Mouse (Mus musculus): Measurements from ENCODE around the gene Mef2b. TPM values are rescaled to one million over a fixed set of nuclear protein-coding genes. Genes with fewer than 3 reads are reported as not detected.
A peak's percentile ranks its signal among the peaks of the same experiment; 100 is the strongest.

Gene Mef2b
- total and polyA plus RNA-seq, 2 experiments: 0.09 TPM; not detected in 1

GRCm38 (mm10) chr8:70181212-70181902, 41.8 kb downstream of the Mef2b start:
- H3K36me3 ChIP-seq (ENCODE audit: control insufficient read depth, insufficient read depth, low read length): no peaks in the 10 kb centered on the region; the same call in 1 of the 2 replicates
- 82% methylated on average over 16 of the region's 16 CpGs for WGBS
- H3K4me1 ChIP-seq (ENCODE audit: control insufficient read depth, insufficient read depth, low read length): no peaks in the 10 kb centered on the region
- H3K79me2 ChIP-seq (ENCODE audit: control insufficient read depth, insufficient read depth, low read length): 0 out of 2 replicates have a peak, but pooled peaks cover 5% of the 10 kb centered on the region
- no peak for TF ChIP-seq CTCF (IDR thresholded peaks at IDR 0.05; ENCODE audit: low read depth, low read length)
- no peak for TF ChIP-seq POLR2A (IDR thresholded peaks at IDR 0.05; ENCODE audit: extremely low read depth, insufficient read depth, low read length)
- no peaks in the 10 kb centered on the region for H3K27me3 ChIP-seq (ENCODE audit: control insufficient read depth, insufficient read depth, low read length)
- H3K9ac ChIP-seq (ENCODE audit: low read depth, low read length): no peak overlapping the region
- DNase-seq (ENCODE audit: extremely low read depth, low read depth, low spot score): no peak
- no peak overlapping the region for H3K27ac ChIP-seq (replicated peaks; ENCODE audit: insufficient read depth, low read depth, low read length)
- no peak overlapping the region for H3K4me3 ChIP-seq (ENCODE audit: insufficient read depth, low read depth, low read length)

- Histone ChIP-seq H3K27me3 (ENCODE audit: control insufficient read depth, insufficient read depth, low read length) (no peaks in the 10 kb centered on the region), H3K27ac (replicated peaks; ENCODE audit: insufficient read depth, low read depth, low read length) (no peak overlapping the region), H3K36me3 (ENCODE audit: control insufficient read depth, insufficient read depth, low read length) (no peaks in the 10 kb centered on the region; the same call in 1 of the 2 replicates), H3K79me2 (ENCODE audit: control insufficient read depth, insufficient read depth, low read length) (0 out of 2 replicates have a peak, but pooled peaks cover 2% of the 10 kb centered on the region), H3K4me3 (ENCODE audit: insufficient read depth, low read depth, low read length) (no peak overlapping the region), H3K9ac (ENCODE audit: low read depth, low read length) (no peak overlapping the region), H3K4me1 (ENCODE audit: control insufficient read depth, insufficient read depth, low read length) (no peaks in the 10 kb centered on the region)
- DNase-seq (ENCODE audit: extremely low read depth, low read depth, low spot score): no peak
- TF ChIP-seq POLR2A (IDR thresholded peaks at IDR 0.05; ENCODE audit: extremely low read depth, insufficient read depth, low read length) (no peak), CTCF (IDR thresholded peaks at IDR 0.05; ENCODE audit: low read depth, low read length) (no peak)
- WGBS: 44% methylated on average over 2 of the region's 2 CpGs
Observed at GRCm38 (mm10) chr8:70181903-70182252, 42.4 kb downstream of the Mef2b start.

- peaks cover under 1% of the 10 kb centered on the region; the same call in 1 of the 2 replicates for H3K4me1 ChIP-seq (ENCODE audit: control insufficient read depth, insufficient read depth, low read length)
- DNase-seq (ENCODE audit: extremely low read depth, low read depth, low spot score): no peak
- no peak overlapping the region for H3K4me3 ChIP-seq (ENCODE audit: insufficient read depth, low read depth, low read length)
- 79% methylated on average over 4 of the region's 4 CpGs for WGBS
- peaks cover 3% of the 10 kb centered on the region; the same call in 1 of the 2 replicates for H3K79me2 ChIP-seq (ENCODE audit: control insufficient read depth, insufficient read depth, low read length)
- H3K27me3 ChIP-seq (ENCODE audit: control insufficient read depth, insufficient read depth, low read length): no peaks in the 10 kb centered on the region
- H3K36me3 ChIP-seq (ENCODE audit: control insufficient read depth, insufficient read depth, low read length): peaks cover 6% of the 10 kb centered on the region; the same call in 1 of the 2 replicates
- no peak overlapping the region for H3K27ac ChIP-seq (replicated peaks; ENCODE audit: insufficient read depth, low read depth, low read length)
- H3K9ac ChIP-seq (ENCODE audit: low read depth, low read length): no peak overlapping the region
- TF ChIP-seq POLR2A (IDR thresholded peaks at IDR 0.05; ENCODE audit: extremely low read depth, insufficient read depth, low read length): no peak
- no peak for TF ChIP-seq CTCF (IDR thresholded peaks at IDR 0.05; ENCODE audit: low read depth, low read length)
Observed at GRCm38 (mm10) chr8:70183194-70183593, 43.7 kb downstream of the Mef2b start.

- Histone ChIP-seq H3K79me2 (ENCODE audit: control insufficient read depth, insufficient read depth, low read length) (peaks cover 15% of the 10 kb centered on the region; the same call in 1 of the 2 replicates), H3K36me3 (ENCODE audit: control insufficient read depth, insufficient read depth, low read length) (peaks cover 26% of the 10 kb centered on the region; the same call in 1 of the 2 replicates), H3K4me1 (ENCODE audit: control insufficient read depth, insufficient read depth, low read length) (peaks cover 17% of the 10 kb centered on the region), H3K4me3 (ENCODE audit: insufficient read depth, low read depth, low read length) (no peak overlapping the region), H3K27ac (replicated peaks; ENCODE audit: insufficient read depth, low read depth, low read length) (peak overlapping the region; percentile 56), H3K9ac (ENCODE audit: low read depth, low read length) (0 out of 2 replicates have a peak overlapping the region, but pooled peaks have one; percentile 17), H3K27me3 (ENCODE audit: control insufficient read depth, insufficient read depth, low read length) (no peaks in the 10 kb centered on the region)
- peak; percentile 86 for DNase-seq (ENCODE audit: extremely low read depth, low read depth, low spot score)
- 29% methylated on average over 7 of the region's 7 CpGs for WGBS
- TF ChIP-seq CTCF (IDR thresholded peaks at IDR 0.05; ENCODE audit: low read depth, low read length) (no peak), POLR2A (IDR thresholded peaks at IDR 0.05; ENCODE audit: extremely low read depth, insufficient read depth, low read length) (no peak)
Observed at GRCm38 (mm10) chr8:70188707-70189106, 49.2 kb downstream of the Mef2b start.

- peak overlapping the region; percentile 81 for H3K27ac ChIP-seq (replicated peaks; ENCODE audit: insufficient read depth, low read depth, low read length)
- H3K9ac ChIP-seq (ENCODE audit: low read depth, low read length): no peak overlapping the region
- TF ChIP-seq POLR2A (IDR thresholded peaks at IDR 0.05; ENCODE audit: extremely low read depth, insufficient read depth, low read length): no peak
- TF ChIP-seq CTCF (IDR thresholded peaks at IDR 0.05; ENCODE audit: low read depth, low read length): no peak
- H3K4me1 ChIP-seq (ENCODE audit: control insufficient read depth, insufficient read depth, low read length): peaks cover 43% of the 10 kb centered on the region
- peaks cover 20% of the 10 kb centered on the region; the same call in 1 of the 2 replicates for H3K36me3 ChIP-seq (ENCODE audit: control insufficient read depth, insufficient read depth, low read length)
- peaks cover 18% of the 10 kb centered on the region; the same call in 1 of the 2 replicates for H3K79me2 ChIP-seq (ENCODE audit: control insufficient read depth, insufficient read depth, low read length)
- H3K27me3 ChIP-seq (ENCODE audit: control insufficient read depth, insufficient read depth, low read length): no peaks in the 10 kb centered on the region
- no peak overlapping the region for H3K4me3 ChIP-seq (ENCODE audit: insufficient read depth, low read depth, low read length)
- peak; percentile 97 for DNase-seq (ENCODE audit: extremely low read depth, low read depth, low spot score)
- WGBS: 25% methylated on average over 5 of the region's 5 CpGs
Observed at GRCm38 (mm10) chr8:70193238-70193637, 53.7 kb downstream of the Mef2b start.

GRCm38 (mm10) chr8:70194191-70194590, 54.7 kb downstream of the Mef2b start:
- no peak for TF ChIP-seq CTCF (IDR thresholded peaks at IDR 0.05; ENCODE audit: low read depth, low read length)
- TF ChIP-seq POLR2A (IDR thresholded peaks at IDR 0.05; ENCODE audit: extremely low read depth, insufficient read depth, low read length): no peak
- Histone ChIP-seq H3K27me3 (ENCODE audit: control insufficient read depth, insufficient read depth, low read length) (no peaks in the 10 kb centered on the region), H3K36me3 (ENCODE audit: control insufficient read depth, insufficient read depth, low read length) (peaks cover 18% of the 10 kb centered on the region; the same call in 1 of the 2 replicates), H3K79me2 (ENCODE audit: control insufficient read depth, insufficient read depth, low read length) (peaks cover 25% of the 10 kb centered on the region; the same call in 1 of the 2 replicates), H3K9ac (ENCODE audit: low read depth, low read length) (no peak overlapping the region), H3K27ac (replicated peaks; ENCODE audit: insufficient read depth, low read depth, low read length) (peak overlapping the region; percentile 81), H3K4me1 (ENCODE audit: control insufficient read depth, insufficient read depth, low read length) (peaks cover 44% of the 10 kb centered on the region), H3K4me3 (ENCODE audit: insufficient read depth, low read depth, low read length) (no peak overlapping the region)
- WGBS: 58% methylated on average over 3 of the region's 3 CpGs
- DNase-seq (ENCODE audit: extremely low read depth, low read depth, low spot score): peak; percentile 92
